Mouse (Mus musculus) liver, postnatal 0 days (tissue): ENCODE results near the gene Hpse2.

ENCODE experiments used
- CTCF ChIP-seq: sonication (generic); IDR thresholded peaks from 2 replicates; pipeline ENCODE4 v1.5.1; 2016; ENCODE audit warnings: antibody characterized with exemption, low read depth
- EP300 ChIP-seq: IDR thresholded peaks from 2 replicates; pipeline ENCODE4 v1.6.1; 2016; ENCODE audit warnings: antibody characterized with exemption, low read depth, mild to moderate bottlenecking

DNA sequence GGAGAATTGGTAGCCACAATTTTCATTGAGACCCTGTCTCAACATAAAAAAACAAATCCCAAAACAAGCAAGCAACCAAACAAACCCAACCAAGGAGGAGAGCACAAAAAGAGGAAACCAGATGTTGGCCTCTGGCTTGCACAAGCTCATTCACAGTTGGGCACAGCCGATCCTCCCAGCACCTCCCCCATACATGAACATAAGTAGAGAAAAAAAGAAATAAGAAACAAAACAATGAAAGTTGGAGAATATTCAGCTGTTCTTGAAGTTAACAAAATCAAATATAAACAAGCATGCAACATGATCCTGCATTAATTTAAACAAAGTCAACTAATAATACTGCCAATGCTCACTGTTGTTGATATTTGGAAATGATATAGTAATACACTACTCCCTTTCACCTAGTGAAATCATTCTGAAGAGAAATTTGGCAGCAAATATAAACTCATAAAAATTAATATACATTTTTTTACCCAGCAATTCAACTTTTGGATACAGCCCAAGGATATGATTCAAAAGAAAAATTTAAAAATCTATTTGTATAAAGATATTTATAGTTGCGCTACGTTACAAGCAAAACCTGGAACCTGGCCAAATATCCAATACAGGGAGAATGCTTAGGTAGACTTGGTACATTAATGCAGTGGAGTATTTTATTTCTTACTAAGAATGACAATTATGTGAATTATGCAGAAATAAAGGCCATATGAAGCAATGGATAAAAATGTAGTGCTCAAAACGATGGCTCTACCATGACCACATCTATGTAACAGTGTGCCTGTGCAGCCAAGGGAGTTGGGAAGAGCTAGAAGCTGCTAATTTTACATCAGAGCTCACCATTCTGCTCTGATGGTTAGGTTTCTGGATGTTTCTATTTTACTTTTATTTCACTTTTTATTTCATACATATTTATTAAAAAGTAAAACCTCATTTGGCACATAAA lies 402.5 kb downstream of the Hpse2 start:
- no peak for TF ChIP-seq EP300
- no peak for TF ChIP-seq CTCF
